Mouse (Mus musculus): ENCODE measurements around the gene Psmd9. TPM values are rescaled to one million over a fixed set of nuclear protein-coding genes. Genes with fewer than 3 reads are reported as not detected.
A peak's percentile ranks its signal among the peaks of the same experiment; 100 is the strongest.

The Psmd9 gene
- polyA plus RNA-seq, 1 experiment from 2014 or later, result 76.0 TPM

DNA sequence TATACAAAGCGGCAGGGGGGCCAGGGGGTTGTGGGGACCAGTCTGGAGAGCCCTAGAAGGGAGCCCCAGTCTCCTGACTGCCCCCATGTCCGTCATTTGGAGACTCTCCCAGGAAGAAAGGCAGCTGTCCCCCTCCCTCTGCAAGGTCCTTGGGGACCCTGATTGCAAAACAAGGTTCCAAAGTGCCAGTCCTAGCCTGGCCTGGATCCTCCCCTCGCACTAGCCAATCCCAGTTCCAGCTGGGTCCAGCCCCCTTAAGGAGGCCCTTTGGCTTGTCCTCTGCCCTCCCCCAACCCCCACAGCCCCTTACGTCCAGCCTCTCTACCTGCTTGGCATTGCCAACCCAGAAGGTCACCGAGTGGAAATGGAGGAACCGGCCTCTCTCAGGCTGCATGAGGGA, 12.3 kb downstream of the Psmd9 start:
- DNase-seq, result no peak
- Histone ChIP-seq H3K27me3 (peaks cover 21% of the 10 kb centered on the region), H3K36me3 (no peaks in the 10 kb centered on the region), H3K9me3 (replicated peaks) (no peaks in the 10 kb centered on the region), H3K4me2 (peak overlapping the region; percentile 33; the same call in 1 of the 2 replicates), H3K4me1 (replicated peaks) (peaks cover 7% of the 10 kb centered on the region; the same call in 1 of the 2 replicates), H3K4me3 (replicated peaks) (no peak overlapping the region), H3K27ac (peak overlapping the region; percentile 63), H3K9ac (peak overlapping the region; percentile 29; the same call in 1 of the 2 replicates)
- 64% methylated on average over 6 of the region's 6 CpGs for WGBS (ENCODE audit: insufficient replicate concordance)
- ATAC-seq (ENCODE audit: low read depth), result peak; percentile 56

DNA sequence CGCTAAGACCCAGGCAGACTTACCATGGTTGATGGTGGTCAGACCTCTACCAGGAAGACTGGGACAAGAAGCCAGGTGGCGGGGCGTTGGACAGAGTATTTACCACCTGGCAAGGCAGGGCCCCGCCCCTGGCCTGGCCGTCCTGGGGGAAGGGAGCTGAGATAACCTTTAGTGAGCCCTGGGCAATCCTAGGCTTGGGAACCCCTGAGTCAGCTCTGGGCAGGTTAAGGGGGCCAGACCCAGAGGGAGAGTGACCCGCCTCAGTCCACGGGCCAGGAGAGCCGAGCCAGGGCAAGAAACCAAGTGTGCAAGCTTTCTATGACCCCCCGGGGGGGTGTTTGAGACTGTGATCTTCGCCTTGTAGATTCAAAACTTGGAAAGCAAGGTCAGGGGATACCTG, 13.4 kb downstream of the Psmd9 start, which contains the start of gene Hpd:
Gene Hpd (minus strand): TSS at position 77 of the 400 bp plus-strand sequence.
- H3K36me3 ChIP-seq, result no peaks in the 10 kb centered on the region
- WGBS (ENCODE audit: insufficient replicate concordance), result 65% methylated on average over 10 of the region's 10 CpGs
- no peak within 1 kb of the TSS for H3K4me3 ChIP-seq (replicated peaks)
- no peaks in the 10 kb centered on the region for H3K9me3 ChIP-seq (replicated peaks)
- H3K9ac ChIP-seq, result no peak within 1 kb of the TSS
- peak within 1 kb of the TSS; percentile 63 for H3K27ac ChIP-seq
- peaks cover 7% of the 10 kb centered on the region; the same call in 1 of the 2 replicates for H3K4me1 ChIP-seq (replicated peaks)
- DNase-seq (no peak), ATAC-seq (ENCODE audit: low read depth) (no peak; the same call in 1 of the 2 replicates)
- H3K4me2 ChIP-seq, result 0 out of 2 replicates have a peak within 1 kb of the TSS, but pooled peaks have one; percentile 33
- H3K27me3 ChIP-seq, result peaks cover 21% of the 10 kb centered on the region

DNA sequence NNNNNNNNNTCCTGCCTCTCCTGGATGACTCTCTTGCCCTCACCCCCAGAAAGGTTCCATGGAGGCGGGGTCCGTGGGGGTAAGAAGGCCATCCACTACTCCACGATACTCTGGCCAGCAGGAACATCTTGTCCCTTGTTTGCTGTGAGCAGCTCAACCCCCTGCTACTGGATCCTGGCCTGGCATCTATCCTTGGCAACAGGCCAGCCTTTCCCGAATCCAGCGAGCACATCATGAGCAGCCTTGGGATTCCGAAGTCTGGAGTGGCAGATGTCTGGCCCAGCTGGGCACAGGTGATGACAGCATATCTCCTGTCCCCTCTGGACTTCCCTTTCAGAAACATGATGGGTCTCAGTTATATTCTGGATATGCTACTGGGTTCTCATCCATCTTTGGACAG, 16.8 kb downstream of the Psmd9 start:
- DNase-seq (no peak), ATAC-seq (ENCODE audit: low read depth) (no peak)
- H3K27ac ChIP-seq, result no peak overlapping the region
- no peaks in the 10 kb centered on the region for H3K36me3 ChIP-seq
- no peak overlapping the region for H3K9ac ChIP-seq
- no peak overlapping the region for H3K4me2 ChIP-seq
- peaks cover 8% of the 10 kb centered on the region for H3K4me1 ChIP-seq (replicated peaks)
- 68% methylated on average over 6 of the region's 6 CpGs for WGBS (ENCODE audit: insufficient replicate concordance)
- peaks cover 15% of the 10 kb centered on the region for H3K27me3 ChIP-seq
- no peaks in the 10 kb centered on the region for H3K9me3 ChIP-seq (replicated peaks)
- no peak overlapping the region for H3K4me3 ChIP-seq (replicated peaks)

DNA sequence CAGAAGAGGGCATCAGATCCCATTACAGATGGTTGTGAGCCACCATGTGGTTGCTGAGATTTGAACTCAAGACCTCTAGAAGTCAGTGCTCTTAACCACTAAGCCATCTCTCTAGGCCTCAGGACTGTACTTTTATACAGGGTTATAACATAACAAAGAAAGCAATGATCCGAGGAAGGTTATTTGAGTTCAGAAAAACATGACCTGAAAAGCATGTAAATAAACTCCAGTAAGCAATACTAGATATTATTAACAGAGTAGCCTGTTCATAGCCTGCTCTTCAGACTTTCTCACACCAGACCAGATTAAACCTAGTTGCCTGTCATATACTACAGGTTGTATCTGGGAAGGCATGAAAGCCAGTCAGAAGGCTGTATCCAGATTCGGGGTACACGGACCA, 18.1 kb downstream of the Psmd9 start:
- Histone ChIP-seq H3K4me3 (replicated peaks) (no peak overlapping the region), H3K27ac (no peak overlapping the region), H3K4me1 (replicated peaks) (peaks cover 21% of the 10 kb centered on the region), H3K9me3 (replicated peaks) (no peaks in the 10 kb centered on the region), H3K36me3 (no peaks in the 10 kb centered on the region), H3K4me2 (no peak overlapping the region), H3K27me3 (peaks cover 15% of the 10 kb centered on the region), H3K9ac (no peak overlapping the region)
- DNase-seq (no peak), ATAC-seq (ENCODE audit: low read depth) (no peak)
- 76% methylated on average over 3 of the region's 3 CpGs for WGBS (ENCODE audit: insufficient replicate concordance)

DNA sequence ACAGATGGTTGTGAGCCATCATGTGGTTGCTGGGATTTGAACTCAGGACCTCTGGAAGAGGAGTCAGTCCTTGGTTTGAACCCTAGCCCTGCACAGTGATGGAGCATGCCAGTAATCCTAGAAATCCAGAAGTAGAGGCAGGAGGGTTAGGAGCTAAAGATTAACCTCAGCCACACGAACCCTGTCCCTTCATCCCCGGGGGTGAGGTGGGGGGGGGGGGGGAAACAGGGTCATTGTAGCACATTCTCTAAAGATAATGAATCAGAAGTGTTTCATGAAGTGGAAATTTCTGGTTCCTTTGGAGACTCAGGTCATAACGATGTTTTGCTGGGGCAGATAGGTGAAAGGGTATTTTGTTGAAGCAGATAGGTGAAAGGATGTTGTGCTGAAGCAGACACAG, 21.7 kb downstream of the Psmd9 start:
- Histone ChIP-seq H3K4me3 (replicated peaks) (no peak overlapping the region), H3K27ac (peak overlapping the region; percentile 55; the same call in 1 of the 2 replicates), H3K27me3 (no peaks in the 10 kb centered on the region), H3K9ac (no peak overlapping the region), H3K9me3 (replicated peaks) (no peaks in the 10 kb centered on the region), H3K36me3 (no peaks in the 10 kb centered on the region), H3K4me2 (no peak overlapping the region), H3K4me1 (replicated peaks) (peaks cover 50% of the 10 kb centered on the region)
- ATAC-seq (ENCODE audit: low read depth), result no peak
- WGBS (ENCODE audit: insufficient replicate concordance), result 58% methylated on average over 3 of the region's 3 CpGs
- DNase-seq, result no peak

DNA sequence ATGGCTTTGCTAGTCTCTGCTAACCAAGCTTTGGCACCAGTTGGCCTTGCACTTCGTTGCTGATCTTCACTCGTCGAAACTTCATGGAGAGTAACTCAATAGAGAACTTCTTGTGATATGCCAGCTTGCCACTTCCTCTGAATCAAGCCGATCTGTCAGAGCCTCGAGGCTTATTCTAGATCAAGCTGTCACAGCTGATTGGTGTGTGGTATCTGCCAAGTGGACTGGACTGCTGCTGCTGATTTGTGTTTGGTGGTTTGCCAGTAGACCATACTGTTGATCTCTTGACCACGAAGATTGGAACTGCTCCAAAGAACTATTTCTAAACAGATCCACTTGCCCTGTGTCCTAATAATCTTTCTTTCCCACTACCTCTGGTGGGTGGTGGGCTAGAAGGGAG, 22.2 kb downstream of the Psmd9 start:
- Histone ChIP-seq H3K4me2 (no peak overlapping the region), H3K36me3 (no peaks in the 10 kb centered on the region), H3K4me3 (replicated peaks) (no peak overlapping the region), H3K27me3 (no peaks in the 10 kb centered on the region), H3K9me3 (replicated peaks) (no peaks in the 10 kb centered on the region), H3K9ac (no peak overlapping the region), H3K27ac (peak overlapping the region; percentile 93), H3K4me1 (replicated peaks) (peaks cover 55% of the 10 kb centered on the region)
- 38% methylated on average over 6 of the region's 6 CpGs for WGBS (ENCODE audit: insufficient replicate concordance)
- ATAC-seq (ENCODE audit: low read depth) (no peak), DNase-seq (no peak)

DNA sequence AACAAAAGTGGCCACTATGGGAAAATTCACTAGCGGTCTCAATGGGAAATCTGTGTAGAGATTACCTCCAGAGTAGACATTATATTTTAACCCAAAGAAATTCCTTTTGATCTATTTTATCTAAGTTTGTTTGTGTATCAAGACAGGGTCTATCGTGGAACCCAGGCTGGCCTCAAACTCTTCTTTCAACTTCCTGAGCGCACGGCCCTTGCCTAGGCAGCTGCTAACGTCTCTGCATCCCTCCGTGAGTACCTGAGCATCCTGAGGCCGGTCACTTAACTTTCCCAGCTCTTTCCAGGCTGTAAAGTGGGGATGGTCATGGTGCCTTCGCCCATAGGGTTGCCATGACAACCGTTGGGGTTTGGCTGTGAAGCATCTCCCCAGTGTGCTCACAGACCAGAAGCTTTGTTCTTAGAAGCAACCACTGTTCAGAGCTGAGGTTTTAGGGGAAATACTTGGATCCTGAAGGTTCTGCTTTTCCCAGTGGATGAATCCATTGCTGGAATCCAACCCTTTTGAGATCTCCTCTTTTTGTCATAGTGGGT, 23.5 kb downstream of the Psmd9 start:
- peak overlapping the region; percentile 93 for H3K27ac ChIP-seq
- 58% methylated on average over 9 of the region's 9 CpGs for WGBS (ENCODE audit: insufficient replicate concordance)
- no peak for ATAC-seq (ENCODE audit: low read depth)
- no peaks in the 10 kb centered on the region for H3K36me3 ChIP-seq
- H3K4me3 ChIP-seq (replicated peaks), result no peak overlapping the region
- peak overlapping the region; percentile 56 for H3K4me2 ChIP-seq
- no peaks in the 10 kb centered on the region for H3K27me3 ChIP-seq
- H3K9ac ChIP-seq, result peak overlapping the region; percentile 62; the same call in 1 of the 2 replicates
- no peaks in the 10 kb centered on the region for H3K9me3 ChIP-seq (replicated peaks)
- peaks cover 55% of the 10 kb centered on the region for H3K4me1 ChIP-seq (replicated peaks)
- no peak for DNase-seq

DNA sequence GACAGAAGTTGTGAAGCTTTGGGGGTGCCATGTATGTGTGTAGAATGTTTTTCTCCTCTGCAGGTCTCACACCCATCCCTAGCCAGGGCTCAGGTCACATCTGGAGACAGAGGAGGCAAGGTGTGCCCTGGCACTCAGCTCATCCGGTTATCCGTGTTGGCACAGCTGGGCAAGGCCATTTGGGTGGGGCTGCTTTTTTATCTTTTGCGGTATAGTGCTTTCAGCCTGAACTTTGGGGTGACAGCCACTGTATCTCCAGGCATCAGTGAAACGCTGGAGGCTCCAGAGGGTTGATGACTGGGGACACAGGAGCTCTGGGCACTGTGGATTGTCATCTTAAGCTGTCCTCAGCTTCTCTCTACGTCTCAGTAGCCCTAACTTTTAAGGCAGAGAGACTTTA, 24.2 kb downstream of the Psmd9 start:
- peak overlapping the region; percentile 62 for H3K9ac ChIP-seq
- no peaks in the 10 kb centered on the region for H3K27me3 ChIP-seq
- H3K9me3 ChIP-seq (replicated peaks), result no peaks in the 10 kb centered on the region
- peak overlapping the region; percentile 56 for H3K4me2 ChIP-seq
- DNase-seq (peak; percentile 75), ATAC-seq (ENCODE audit: low read depth) (peak; percentile 95)
- H3K27ac ChIP-seq, result peak overlapping the region; percentile 93
- no peaks in the 10 kb centered on the region for H3K36me3 ChIP-seq
- 20% methylated on average over 5 of the region's 5 CpGs for WGBS (ENCODE audit: insufficient replicate concordance)
- H3K4me3 ChIP-seq (replicated peaks), result peak overlapping the region; percentile 21; the same call in 1 of the 2 replicates
- peaks cover 57% of the 10 kb centered on the region for H3K4me1 ChIP-seq (replicated peaks)

DNA sequence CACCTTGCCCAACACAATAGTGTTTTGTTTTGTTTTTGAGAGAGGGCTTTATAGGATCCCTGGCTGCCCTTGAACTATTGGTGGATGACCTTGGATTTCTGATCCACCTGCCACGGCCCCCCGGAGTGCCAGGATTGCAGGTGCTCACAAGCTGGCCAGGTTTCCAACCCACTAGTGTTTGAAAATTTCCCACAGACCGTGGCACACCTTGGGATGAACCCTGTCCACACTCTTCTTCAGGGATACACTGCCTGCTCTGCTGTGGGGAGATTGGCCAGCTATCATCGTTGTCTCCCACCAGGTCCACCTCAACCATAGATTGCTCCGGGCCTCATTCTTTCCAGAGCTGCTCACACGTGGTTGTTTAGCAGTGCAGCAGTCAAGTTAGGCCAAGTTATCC, 25.6 kb downstream of the Psmd9 start:
- no peak overlapping the region for H3K4me2 ChIP-seq
- 0 out of 2 replicates have a peak overlapping the region, but pooled peaks have one; percentile 62 for H3K9ac ChIP-seq
- DNase-seq (no peak), ATAC-seq (ENCODE audit: low read depth) (no peak)
- no peaks in the 10 kb centered on the region for H3K36me3 ChIP-seq
- no peak overlapping the region for H3K4me3 ChIP-seq (replicated peaks)
- no peaks in the 10 kb centered on the region for H3K27me3 ChIP-seq
- no peaks in the 10 kb centered on the region for H3K9me3 ChIP-seq (replicated peaks)
- H3K4me1 ChIP-seq (replicated peaks), result peaks cover 61% of the 10 kb centered on the region
- peak overlapping the region; percentile 93 for H3K27ac ChIP-seq
- WGBS (ENCODE audit: insufficient replicate concordance), result 74% methylated on average over 6 of the region's 6 CpGs

DNA sequence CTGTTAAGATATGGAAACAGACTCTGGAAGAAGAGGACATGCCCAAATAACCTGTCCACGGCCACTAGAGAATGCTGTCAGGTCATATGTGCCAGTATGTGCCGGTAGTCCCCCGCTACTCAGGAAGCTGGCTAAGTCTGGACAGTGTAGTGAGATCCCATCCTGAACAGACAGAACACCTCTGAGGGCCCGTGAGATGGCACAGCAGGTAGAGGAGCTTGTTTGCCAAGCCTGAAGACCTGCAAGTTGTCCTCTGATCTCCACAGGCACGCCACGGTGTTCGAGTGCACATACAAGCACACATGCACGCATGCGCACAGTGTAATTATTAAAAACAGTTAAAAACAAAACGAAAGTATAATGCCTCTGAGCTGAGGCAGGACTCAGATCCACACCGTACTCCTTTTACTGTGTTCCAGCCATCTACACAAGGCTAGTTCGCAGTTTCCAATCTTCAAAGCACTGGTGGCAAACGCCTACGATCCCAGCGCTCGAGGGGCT, 26.3 kb downstream of the Psmd9 start:
- Histone ChIP-seq H3K9me3 (replicated peaks) (no peaks in the 10 kb centered on the region), H3K9ac (peak overlapping the region; percentile 23; the same call in 1 of the 2 replicates), H3K4me2 (peak overlapping the region; percentile 12; the same call in 1 of the 2 replicates), H3K27ac (peak overlapping the region; percentile 93), H3K4me1 (replicated peaks) (peaks cover 68% of the 10 kb centered on the region), H3K4me3 (replicated peaks) (no peak overlapping the region), H3K36me3 (no peaks in the 10 kb centered on the region), H3K27me3 (no peaks in the 10 kb centered on the region)
- DNase-seq, result no peak
- 82% methylated on average over 16 of the region's 16 CpGs for WGBS (ENCODE audit: insufficient replicate concordance)
- no peak for ATAC-seq (ENCODE audit: low read depth)

DNA sequence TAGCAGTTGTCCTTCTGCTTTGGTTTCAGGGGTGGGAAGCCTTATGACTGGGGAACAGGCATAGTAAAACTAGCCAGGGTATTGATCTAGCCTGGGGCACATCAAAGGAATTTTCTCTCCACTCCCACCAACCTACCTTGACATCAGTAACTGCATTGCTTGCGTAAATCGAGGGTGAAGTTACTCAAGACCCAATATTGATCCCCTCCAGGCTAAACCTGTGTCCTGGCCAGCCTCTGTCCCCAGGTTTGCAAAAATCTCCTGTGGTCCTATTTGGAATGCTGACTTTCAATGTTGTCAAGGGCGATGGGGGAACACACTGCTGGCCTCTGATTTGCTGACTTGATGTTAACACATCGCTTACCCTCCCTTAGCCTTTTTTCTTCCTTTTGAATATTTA, 27.5 kb downstream of the Psmd9 start:
- Histone ChIP-seq H3K4me2 (no peak overlapping the region), H3K27ac (peak overlapping the region; percentile 73), H3K4me1 (replicated peaks) (peaks cover 69% of the 10 kb centered on the region), H3K9me3 (replicated peaks) (no peaks in the 10 kb centered on the region), H3K4me3 (replicated peaks) (no peak overlapping the region), H3K9ac (no peak overlapping the region), H3K36me3 (no peaks in the 10 kb centered on the region), H3K27me3 (no peaks in the 10 kb centered on the region)
- DNase-seq (no peak), ATAC-seq (ENCODE audit: low read depth) (peak; percentile 16; the same call in 1 of the 2 replicates)
- WGBS (ENCODE audit: insufficient replicate concordance), result 59% methylated on average over 4 of the region's 4 CpGs

DNA sequence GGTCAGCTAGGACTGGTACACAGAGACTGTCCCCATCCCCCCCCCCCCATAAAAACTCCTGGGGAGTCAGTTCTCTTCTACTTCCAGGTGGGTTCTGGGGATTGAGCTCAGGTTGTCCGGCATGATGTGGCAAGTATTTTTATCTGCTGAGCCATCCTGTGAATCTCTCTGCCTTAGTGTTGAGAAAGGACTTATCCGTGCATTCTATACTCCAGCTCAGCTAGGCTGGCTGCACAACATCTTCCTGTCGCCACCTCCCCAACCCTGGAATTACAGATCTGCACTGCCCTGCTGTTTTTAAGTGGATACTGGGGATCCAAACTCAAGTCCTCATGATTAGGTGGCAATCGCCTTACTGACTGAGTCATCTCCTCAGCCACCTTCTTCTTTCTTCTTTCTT, 29.3 kb downstream of the Psmd9 start:
- no peak overlapping the region for H3K4me3 ChIP-seq (replicated peaks)
- H3K4me1 ChIP-seq (replicated peaks), result peaks cover 60% of the 10 kb centered on the region
- no peak overlapping the region for H3K4me2 ChIP-seq
- no peaks in the 10 kb centered on the region for H3K9me3 ChIP-seq (replicated peaks)
- no peak for ATAC-seq (ENCODE audit: low read depth)
- DNase-seq, result no peak
- WGBS (ENCODE audit: insufficient replicate concordance), result 86% methylated on average over 4 of the region's 4 CpGs
- H3K9ac ChIP-seq, result no peak overlapping the region
- no peaks in the 10 kb centered on the region for H3K27me3 ChIP-seq
- peak overlapping the region; percentile 73 for H3K27ac ChIP-seq
- no peaks in the 10 kb centered on the region for H3K36me3 ChIP-seq

Measured in liver, embryonic 13.5 days (tissue).